Mouse (Mus musculus): ENCODE data around the gene Aprt.

The Aprt gene

DNA sequence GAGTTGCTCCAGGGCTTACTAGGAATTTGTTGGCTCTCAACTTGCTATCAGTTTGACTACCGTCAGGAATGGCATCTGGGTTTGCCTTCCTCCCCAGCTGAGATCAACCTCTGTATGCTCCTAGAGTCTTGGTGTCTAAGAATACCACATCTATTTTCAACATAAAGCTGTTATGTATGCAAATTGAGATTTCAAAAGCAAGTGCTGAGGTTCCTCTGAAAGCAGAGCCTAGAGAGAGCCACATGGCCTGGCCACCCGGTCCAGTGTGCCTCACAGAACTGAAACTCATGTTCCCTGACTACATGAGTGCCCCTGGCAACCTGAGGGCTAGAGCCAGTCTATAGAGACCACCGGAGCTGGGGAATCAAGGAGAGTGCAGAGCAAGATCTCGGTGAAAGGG lies 28.7 kb upstream of the Aprt start:
- peak; percentile 44 for DNase-seq (ENCODE audit: low read depth, low spot score)
- Histone ChIP-seq H3K27me3 (ENCODE audit: control insufficient read depth, insufficient read depth, low read length, poor library complexity, severe bottlenecking) (no peaks in the 10 kb centered on the region), H3K36me3 (ENCODE audit: control insufficient read depth, insufficient read depth, low read length, poor library complexity, severe bottlenecking) (no peaks in the 10 kb centered on the region; the same call in none of the 2 replicates)

DNA sequence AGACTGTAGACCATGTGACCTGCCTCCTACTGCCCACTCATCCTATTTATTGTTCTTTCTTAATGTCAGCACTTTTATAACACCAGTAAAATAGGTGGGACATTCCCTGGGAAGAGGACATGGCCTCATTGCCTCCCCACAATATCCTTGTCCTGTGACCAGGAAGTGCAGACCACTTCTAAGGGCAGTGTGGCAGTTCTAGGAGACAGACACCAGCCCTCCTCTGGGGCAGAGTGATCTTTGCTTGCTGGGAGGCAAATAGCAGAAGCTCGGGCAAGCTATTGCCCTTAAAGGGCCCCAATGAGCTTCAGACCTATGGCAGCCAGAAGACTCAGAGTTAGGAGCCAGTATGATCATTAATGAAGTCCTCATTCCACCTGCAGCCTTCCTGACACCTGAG lies 27.9 kb upstream of the Aprt start:
- no peaks in the 10 kb centered on the region; the same call in none of the 2 replicates for H3K36me3 ChIP-seq (ENCODE audit: control insufficient read depth, insufficient read depth, low read length, poor library complexity, severe bottlenecking)
- no peak for DNase-seq (ENCODE audit: low read depth, low spot score)
- no peaks in the 10 kb centered on the region for H3K27me3 ChIP-seq (ENCODE audit: control insufficient read depth, insufficient read depth, low read length, poor library complexity, severe bottlenecking)

DNA sequence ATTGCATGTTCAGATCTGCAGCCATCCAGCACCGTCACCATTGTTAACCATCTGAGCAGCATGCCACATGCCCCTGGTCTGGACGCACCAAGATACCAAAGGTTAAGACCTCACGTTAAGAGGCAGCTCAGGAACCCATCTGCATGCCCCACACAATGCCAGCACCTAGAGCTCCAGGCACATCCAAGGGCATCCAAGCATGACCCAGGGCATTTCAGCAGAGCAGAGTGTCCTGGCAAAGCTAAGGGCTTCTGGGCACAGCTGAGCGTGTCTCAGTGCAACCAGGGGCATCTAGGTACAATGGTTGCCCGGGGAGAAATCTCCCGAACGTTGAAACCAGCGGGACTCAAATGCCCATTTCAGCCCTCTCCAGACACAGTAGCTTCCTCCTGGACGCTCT lies 24.0 kb upstream of the Aprt start:
- H3K36me3 ChIP-seq (ENCODE audit: control insufficient read depth, insufficient read depth, low read length, poor library complexity, severe bottlenecking) = no peaks in the 10 kb centered on the region; the same call in none of the 2 replicates

DNA sequence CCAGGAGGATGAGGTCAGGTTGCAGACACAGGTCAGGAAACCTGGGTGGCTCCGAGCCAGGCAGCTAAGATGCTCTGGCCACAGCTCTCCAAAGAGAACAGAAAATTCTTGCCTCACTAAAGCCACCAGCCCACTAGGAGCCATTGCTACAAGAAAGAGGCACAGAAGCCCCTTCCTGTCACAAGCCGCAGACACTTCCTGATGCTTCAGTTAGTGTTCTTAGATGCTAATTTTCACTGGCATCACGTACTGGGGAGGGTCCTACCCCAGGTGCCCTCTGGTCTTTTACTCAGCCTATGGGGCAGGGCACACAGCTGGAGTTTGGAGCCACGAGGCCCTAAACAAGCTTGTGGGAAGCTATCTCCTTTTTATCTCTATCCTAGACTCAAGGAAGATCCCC lies 19.3 kb upstream of the Aprt start:
- no peak for DNase-seq (ENCODE audit: low read depth, low spot score)
- H3K27me3 ChIP-seq (ENCODE audit: control insufficient read depth, insufficient read depth, low read length, poor library complexity, severe bottlenecking) = no peaks in the 10 kb centered on the region

More for the DNA sequence above, 24.0 kb upstream of the Aprt start:
- DNase-seq (ENCODE audit: low read depth, low spot score) = no peak
- no peaks in the 10 kb centered on the region for H3K27me3 ChIP-seq (ENCODE audit: control insufficient read depth, insufficient read depth, low read length, poor library complexity, severe bottlenecking)

DNA sequence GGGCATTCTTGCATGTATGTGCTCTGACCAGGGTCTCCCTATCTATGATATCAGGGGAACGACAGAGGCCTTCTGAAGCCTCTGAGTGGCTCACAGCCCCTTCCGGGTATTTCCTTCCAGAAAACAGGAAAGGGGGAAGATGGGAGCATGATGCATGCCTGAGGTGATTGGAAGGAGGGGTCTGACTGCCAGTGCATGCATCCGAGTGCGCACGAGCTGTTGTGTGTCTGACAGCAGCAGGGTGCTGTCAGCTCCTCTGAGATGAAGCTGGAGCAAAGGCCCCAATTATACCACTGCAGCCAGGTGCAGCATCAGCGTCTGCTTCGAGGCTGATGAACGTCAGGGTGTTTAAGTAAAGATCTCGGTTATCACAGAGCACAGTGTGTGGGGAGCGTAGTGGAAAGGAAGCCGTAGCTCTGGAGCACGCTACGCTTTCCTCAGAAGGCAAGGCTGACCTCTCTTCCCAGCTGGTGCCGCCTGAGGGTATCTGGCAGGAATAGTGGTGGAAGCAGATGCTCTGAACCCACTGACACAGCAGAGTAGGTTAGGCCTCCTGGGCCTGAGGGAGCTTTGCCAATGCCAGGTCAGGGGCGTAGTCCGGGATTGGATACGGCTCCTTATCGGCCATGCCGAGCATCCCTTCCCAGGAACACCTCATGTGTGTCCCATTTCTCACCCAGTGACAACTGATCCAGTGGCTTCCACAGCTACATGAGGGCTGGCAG lies 17.2 kb upstream of the Aprt start:
- H3K36me3 ChIP-seq (ENCODE audit: control insufficient read depth, insufficient read depth, low read length, poor library complexity, severe bottlenecking) = peaks cover 2% of the 10 kb centered on the region
- no peak for DNase-seq (ENCODE audit: low read depth, low spot score)

More for the DNA sequence above, 19.3 kb upstream of the Aprt start:
- H3K36me3 ChIP-seq (ENCODE audit: control insufficient read depth, insufficient read depth, low read length, poor library complexity, severe bottlenecking) = peaks cover 2% of the 10 kb centered on the region

DNA sequence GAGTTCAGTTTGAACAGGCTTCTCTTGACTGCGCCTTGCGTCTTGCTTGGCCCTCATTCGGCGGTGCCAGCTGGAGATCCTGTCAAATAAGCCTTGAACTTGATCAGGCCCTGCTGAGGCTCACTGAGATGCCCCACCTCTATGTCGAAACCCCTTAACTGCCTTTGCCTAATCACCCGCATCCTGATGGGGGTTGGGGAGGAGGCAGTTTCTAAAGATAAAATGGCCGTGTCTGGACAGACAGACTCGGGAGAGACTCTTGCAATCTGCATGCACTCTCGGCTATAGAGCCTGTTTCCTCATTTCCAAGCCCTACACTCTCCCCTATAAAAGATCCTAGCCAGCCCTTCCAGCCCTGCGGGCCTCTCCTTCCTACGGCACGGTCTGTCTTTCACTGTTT lies 16.5 kb upstream of the Aprt start:
- no peaks in the 10 kb centered on the region for H3K27me3 ChIP-seq (ENCODE audit: control insufficient read depth, insufficient read depth, low read length, poor library complexity, severe bottlenecking)
- no peak for DNase-seq (ENCODE audit: low read depth, low spot score)
- H3K36me3 ChIP-seq (ENCODE audit: control insufficient read depth, insufficient read depth, low read length, poor library complexity, severe bottlenecking) = peaks cover 2% of the 10 kb centered on the region

More for the DNA sequence above, 17.2 kb upstream of the Aprt start:
- no peaks in the 10 kb centered on the region for H3K27me3 ChIP-seq (ENCODE audit: control insufficient read depth, insufficient read depth, low read length, poor library complexity, severe bottlenecking)

DNA sequence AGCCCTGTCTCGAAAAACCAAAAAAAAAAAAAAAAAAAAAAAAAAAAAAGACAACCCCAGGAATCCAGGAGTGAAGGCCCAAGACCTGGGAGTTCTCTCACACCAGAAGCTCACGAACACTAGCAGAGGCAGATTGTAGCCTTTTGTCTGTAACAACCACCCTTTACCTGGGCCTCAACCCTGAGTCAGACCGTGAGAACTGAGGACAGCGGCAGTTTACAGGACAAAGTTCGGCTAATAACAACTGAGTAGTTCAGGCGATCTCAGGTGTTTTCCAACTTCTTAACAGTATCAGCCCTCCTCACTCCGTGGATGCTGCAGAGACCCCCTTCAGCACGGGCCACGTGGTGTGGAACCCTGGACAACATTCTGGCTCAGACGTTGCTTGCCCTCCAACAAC lies 10.0 kb upstream of the Aprt start:
- Histone ChIP-seq H3K27me3 (ENCODE audit: control insufficient read depth, insufficient read depth, low read length, poor library complexity, severe bottlenecking) (no peaks in the 10 kb centered on the region), H3K36me3 (ENCODE audit: control insufficient read depth, insufficient read depth, low read length, poor library complexity, severe bottlenecking) (peaks cover 2% of the 10 kb centered on the region)
- no peak for DNase-seq (ENCODE audit: low read depth, low spot score)

DNA sequence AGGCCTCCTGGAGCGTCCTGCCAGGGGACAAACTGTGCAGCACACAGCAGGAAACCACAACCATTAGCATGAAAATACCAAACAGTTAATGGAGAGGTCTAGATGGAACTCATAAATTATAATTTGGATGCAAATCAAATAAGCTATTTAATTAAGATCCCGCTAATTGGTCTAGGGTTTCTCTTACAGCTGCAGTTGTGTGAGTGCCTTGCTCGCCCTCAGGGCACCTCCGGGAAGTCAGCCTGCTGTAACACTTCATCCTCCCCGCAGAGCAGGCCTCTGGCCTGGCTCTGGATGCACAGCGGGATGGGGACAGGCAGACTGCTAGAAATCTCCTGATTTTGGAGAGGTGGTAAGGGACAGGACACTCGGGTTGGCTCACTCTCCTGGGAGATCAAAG lies 9.5 kb upstream of the Aprt start:
- Histone ChIP-seq H3K36me3 (ENCODE audit: control insufficient read depth, insufficient read depth, low read length, poor library complexity, severe bottlenecking) (no peaks in the 10 kb centered on the region), H3K27me3 (ENCODE audit: control insufficient read depth, insufficient read depth, low read length, poor library complexity, severe bottlenecking) (no peaks in the 10 kb centered on the region)
- DNase-seq (ENCODE audit: low read depth, low spot score) = no peak

DNA sequence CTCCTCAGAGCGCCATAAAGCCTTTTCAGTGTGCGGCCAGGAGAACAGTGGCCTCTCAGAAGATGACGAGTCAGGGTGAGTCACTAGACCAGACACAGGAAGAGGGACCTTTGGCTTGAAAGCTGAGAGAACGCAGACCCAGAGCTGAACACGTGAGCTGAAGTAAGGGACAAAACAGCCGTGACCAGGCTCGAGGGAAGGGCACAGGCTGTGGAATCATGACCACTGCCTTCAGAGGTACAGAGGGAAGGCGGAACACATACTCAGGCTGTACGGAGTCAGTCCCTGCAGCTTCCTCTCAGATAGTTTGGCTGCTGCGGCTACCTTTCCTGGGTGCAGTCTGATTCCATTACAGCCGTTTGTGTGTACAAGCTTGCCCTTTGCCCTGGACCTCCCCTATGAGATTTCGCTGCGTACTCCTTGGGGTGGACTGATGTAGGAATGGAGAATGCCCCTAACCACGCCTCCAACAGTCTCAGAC lies 8.7 kb upstream of the Aprt start:
- no peak for DNase-seq (ENCODE audit: low read depth, low spot score)
- no peaks in the 10 kb centered on the region for H3K36me3 ChIP-seq (ENCODE audit: control insufficient read depth, insufficient read depth, low read length, poor library complexity, severe bottlenecking)
- H3K27me3 ChIP-seq (ENCODE audit: control insufficient read depth, insufficient read depth, low read length, poor library complexity, severe bottlenecking) = no peaks in the 10 kb centered on the region

DNA sequence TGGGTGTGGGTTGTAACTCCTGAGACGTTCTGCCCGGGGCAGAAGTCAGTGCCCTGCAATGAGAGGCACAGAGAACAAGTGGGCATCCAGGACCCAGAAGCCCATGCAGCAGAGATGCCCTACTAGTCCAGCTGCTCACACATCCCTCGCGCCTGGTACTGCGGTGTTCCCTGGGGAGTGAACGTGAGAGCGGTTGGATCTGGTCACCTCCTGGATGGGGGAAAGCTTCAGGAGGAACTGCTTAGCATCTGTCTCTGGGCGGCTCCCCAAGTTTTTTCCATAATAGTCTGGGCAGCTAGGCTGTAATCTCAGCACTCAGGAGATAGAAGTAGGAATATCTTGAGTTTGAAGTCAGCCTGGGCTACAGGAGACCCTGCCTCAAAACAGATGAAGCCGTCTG lies 8.3 kb upstream of the Aprt start:
- no peaks in the 10 kb centered on the region for H3K36me3 ChIP-seq (ENCODE audit: control insufficient read depth, insufficient read depth, low read length, poor library complexity, severe bottlenecking)
- DNase-seq (ENCODE audit: low read depth, low spot score) = no peak
- H3K27me3 ChIP-seq (ENCODE audit: control insufficient read depth, insufficient read depth, low read length, poor library complexity, severe bottlenecking) = no peaks in the 10 kb centered on the region

DNA sequence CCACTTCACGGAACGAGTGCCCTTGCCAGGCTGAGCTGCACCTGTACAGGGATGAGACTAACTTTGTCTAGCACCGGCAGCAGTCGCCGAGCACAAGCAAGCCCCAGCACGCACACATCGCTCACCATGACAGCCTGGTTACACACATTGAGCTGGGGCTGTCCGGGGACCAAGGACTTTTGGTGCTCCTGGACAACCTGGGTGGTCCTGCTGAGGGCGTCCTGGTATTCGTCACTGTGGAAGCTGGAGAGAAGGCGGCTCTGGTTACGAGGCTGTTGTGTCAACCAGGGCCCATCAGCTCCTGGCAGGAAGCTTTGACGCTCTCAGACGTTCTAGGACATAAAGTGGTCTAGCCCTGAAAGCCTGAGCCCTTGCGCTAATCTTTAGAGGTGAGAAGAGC lies 4.2 kb upstream of the Aprt start:
- DNase-seq (ENCODE audit: low read depth, low spot score) = no peak
- H3K27me3 ChIP-seq (ENCODE audit: control insufficient read depth, insufficient read depth, low read length, poor library complexity, severe bottlenecking) = no peaks in the 10 kb centered on the region

DNA sequence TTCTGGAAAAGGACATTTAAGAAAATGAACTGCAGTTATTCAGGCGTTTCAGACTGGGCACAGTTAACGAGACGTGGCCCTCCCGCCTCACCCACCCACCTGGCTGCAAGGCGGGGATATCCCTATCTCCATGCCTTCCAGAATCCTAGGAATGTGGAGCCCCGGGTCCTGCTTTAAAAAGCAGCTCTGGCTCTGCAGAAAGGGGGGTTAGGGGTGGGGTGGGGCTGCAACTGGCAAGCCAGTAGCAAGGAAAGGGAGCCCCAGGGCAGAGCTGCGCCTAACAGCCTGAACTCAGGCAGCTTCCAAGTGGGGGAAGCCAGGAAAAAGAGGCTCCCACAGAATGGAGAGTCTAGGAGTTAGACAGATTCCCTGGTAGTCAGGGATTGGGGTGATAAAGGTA lies 2.5 kb upstream of the Aprt start:
- 0 out of 2 replicates have a peak, but pooled peaks cover 2% of the 10 kb centered on the region for H3K36me3 ChIP-seq (ENCODE audit: control insufficient read depth, insufficient read depth, low read length, poor library complexity, severe bottlenecking)
- no peaks in the 10 kb centered on the region for H3K27me3 ChIP-seq (ENCODE audit: control insufficient read depth, insufficient read depth, low read length, poor library complexity, severe bottlenecking)
- no peak for DNase-seq (ENCODE audit: low read depth, low spot score)

More for the DNA sequence above, 4.2 kb upstream of the Aprt start:
- no peaks in the 10 kb centered on the region for H3K36me3 ChIP-seq (ENCODE audit: control insufficient read depth, insufficient read depth, low read length, poor library complexity, severe bottlenecking)

DNA sequence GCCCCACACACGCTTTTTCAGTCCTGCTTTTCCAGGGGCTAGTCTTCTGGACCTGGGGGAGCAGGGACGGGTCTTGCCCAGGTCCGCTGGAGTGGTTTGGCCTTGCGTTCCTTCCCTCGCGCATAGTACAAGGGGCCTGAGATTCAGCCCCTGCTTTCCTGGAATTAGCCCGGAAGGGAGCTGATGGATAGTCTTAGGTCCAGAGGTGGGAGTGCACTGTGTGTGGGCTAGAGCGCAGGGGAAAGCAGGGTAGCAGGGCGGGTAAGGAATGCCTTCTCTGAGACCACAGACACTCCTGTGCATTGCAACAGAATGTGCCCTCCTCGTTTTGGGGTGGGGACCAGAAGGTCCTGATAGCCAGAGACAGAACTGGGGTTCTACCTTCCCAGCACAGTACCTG lies 407 bp upstream of the Aprt start:
- Histone ChIP-seq H3K27me3 (ENCODE audit: control insufficient read depth, insufficient read depth, low read length, poor library complexity, severe bottlenecking) (no peaks in the 10 kb centered on the region), H3K36me3 (ENCODE audit: control insufficient read depth, insufficient read depth, low read length, poor library complexity, severe bottlenecking) (0 out of 2 replicates have a peak, but pooled peaks cover 5% of the 10 kb centered on the region)
- DNase-seq (ENCODE audit: low read depth, low spot score) = no peak

DNA sequence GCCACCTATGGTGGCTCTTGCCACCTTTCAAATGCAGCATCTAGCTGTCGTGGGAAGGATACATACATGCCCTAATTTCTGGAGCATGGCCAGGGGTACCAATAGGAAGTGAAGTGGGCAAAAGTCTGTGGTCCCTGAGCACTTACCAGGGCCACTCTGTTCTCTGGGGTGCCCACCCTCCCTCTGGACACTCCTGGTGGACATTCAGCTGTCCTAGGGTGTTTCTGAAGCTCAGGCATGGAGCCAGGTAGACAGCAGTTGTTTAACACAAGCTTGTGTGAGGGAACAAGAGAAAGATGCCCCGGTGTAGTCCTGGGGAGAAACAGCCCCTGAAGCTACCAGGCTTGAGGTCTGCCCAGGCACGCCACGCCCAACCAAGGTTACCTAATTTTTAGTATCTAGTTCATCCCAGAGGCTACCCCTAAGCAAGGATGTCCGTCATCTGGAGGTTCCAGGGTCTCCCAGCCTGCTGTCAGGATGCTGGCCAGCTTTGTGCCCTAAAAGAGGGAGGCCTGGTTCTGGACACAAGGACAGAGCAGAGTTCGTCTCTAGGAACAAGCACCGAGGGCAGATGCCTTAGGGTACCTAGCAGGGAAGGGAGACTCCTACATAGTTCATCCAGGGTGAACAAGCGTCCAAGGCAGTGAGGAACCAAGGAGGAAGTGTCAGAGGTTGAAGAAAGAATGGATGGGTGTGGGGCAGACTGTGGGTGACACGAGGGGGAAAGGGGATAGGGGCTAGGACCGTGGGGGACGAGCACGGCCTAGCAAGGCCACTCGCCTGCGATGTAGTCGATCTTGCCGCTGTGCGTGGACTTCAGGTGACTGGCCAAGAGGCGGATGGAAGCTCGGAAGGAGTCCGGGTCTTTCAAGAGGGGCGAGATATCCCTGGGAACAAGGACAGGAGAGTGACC lies 718 bp downstream of the Aprt start:
- H3K27me3 ChIP-seq (ENCODE audit: control insufficient read depth, insufficient read depth, low read length, poor library complexity, severe bottlenecking) = no peaks in the 10 kb centered on the region
- peaks cover 9% of the 10 kb centered on the region; the same call in 1 of the 2 replicates for H3K36me3 ChIP-seq (ENCODE audit: control insufficient read depth, insufficient read depth, low read length, poor library complexity, severe bottlenecking)
- no peak for DNase-seq (ENCODE audit: low read depth, low spot score)

DNA sequence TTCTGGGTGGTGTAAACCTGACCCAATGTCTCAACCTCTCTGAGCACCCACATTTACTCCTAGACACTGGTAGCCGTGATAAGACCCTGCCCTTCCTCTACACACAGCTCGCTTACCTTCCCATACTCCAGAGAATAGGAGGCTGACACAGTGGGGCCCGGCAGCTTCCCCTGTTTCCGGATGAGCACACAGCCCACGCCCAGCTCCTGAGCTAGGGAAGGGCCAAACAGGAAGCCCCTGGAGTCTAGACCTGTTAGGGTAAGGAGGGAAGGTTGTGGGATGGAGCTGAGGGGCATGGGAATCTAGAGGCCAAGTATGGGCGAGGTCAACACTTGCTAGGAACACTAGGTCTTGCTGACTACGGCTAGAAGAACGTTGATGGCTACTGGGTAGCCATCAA lies 1.4 kb downstream of the Aprt start:
- DNase-seq (ENCODE audit: low read depth, low spot score) = no peak
- peaks cover 9% of the 10 kb centered on the region; the same call in 1 of the 2 replicates for H3K36me3 ChIP-seq (ENCODE audit: control insufficient read depth, insufficient read depth, low read length, poor library complexity, severe bottlenecking)
- H3K27me3 ChIP-seq (ENCODE audit: control insufficient read depth, insufficient read depth, low read length, poor library complexity, severe bottlenecking) = no peaks in the 10 kb centered on the region
